Mouse (Mus musculus) adrenal gland, adult 8-10 months (tissue): ENCODE data around the gene Sema6b. TPM values are rescaled to one million over a fixed set of nuclear protein-coding genes. Genes with fewer than 3 reads are reported as not detected.

Experiments used
- DNase-seq: peaks from one replicate; pipeline ENCODE4 v3.0.0; 2022
- microRNA-seq, 2 experiments: library from miRNA; unstranded; fragments of <30 nt; microRNA quantifications; one replicate each; pipeline ENCODE4 v1.2.0; 2022
- total RNA-seq, 4 experiments: library from RNA; stranded (reverse); gene quantifications; 2 replicates each; pipeline ENCODE4 v1.2.4; 2022

Gene Sema6b
- total RNA-seq, 4 experiments from 2014 or later: 6.6 to 12.7 (median 10.9) TPM

DNA sequence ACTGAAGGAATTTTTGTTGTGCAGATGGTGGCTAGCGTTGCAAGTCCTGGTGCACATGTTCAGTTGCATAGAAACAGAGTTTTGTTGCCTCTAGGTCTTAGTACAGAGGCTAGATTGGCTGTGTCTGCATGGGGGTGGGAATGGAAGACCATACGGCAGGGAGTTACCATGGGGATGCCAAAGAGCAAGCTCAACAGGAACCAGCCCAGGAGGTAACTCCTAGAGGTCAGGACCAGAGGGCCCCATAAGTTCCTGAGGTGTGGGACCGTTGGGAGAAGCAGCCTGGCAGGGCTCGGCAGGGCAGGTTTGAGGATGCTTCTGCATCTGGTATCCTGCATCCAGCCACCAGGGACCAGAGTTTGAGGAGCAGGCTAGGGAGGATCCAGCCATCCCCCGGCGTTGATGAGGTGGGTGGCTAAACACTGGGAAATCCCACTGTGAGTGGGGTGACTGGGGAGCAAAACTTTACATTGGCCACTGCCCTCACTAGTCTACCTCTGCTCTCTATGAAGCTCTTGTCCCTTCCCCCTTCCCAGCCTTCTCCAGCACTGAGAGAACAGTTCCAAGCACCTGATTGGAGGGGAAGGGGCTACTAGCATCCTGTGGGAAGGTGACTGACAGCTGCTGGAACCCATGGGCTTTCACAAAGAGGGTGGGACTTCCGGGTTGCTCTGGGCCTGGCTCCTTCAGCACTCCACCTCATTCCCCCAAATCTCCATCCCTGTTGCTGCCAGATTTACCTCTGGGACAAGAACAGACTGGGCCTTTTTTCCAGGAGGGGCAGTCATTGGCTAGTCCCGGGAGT lies 59.2 kb downstream of the Sema6b start:
- DNase-seq: no peak

DNA sequence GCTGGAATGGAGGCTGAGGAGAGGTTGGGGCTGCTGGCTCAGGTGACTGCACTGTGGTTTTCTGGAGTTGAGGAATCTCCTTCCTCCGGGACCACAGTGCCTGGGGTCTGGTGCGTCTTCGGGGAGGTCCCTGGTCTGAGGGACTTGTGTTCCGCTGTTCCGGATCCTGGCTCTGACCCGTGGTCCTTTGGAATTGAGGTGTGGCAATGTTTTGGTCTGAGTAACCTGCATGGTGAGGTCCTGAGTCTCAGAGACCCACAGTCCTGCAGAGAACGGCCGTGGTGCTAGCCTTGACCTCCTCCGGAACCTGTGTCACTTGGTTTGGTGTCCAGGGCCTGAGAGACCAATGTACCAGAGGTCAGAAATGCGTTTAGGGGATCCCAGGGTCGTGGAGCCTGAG lies 60.2 kb downstream of the Sema6b start:
- no peak for DNase-seq

DNA sequence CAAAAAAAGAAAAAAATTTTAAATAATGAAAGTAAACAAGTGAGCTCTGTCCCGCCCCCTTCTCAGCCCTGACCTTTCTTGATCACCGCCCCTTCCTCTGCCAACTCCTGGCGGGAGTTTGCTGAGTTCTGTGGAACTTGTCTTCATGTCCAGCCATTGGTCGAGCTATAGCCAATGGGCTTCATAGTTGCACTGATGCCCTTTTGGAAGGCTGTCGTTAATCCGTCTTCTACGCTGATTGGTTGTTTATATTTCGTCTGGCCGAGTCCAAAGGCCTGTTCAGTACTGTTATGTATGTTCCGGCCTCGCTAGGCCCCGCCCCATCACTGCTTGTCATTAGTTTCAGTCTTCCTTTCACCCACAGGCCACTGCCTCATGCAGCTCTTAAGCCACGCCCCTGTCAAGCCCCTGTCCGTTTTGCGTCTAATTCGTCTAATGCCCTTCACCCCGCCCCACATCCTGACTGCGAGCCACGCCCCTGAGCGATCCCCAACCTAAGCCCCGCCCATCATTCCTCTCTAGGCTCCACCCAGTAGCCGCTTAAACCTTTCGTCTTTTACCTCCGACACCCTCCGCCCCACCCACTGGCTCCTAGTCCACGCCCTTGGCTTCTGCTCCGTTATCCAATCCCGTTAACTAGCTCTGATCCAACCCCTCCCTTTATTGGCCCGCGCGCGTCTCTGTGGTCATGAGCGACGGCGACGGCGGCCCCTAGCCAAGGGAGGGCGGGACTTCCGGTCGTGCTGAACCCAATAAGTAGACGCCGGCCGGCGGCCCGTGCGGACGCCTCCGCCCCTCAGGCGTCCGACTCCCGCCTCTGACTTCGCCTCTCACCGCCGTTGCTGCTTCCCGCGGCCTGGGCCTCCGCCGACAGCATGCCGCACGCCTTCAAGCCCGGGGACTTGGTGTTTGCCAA lies 61.0 kb downstream of the Sema6b start, which contains the start of gene Hdgfl2:
Gene Hdgfl2, plus strand, starts transcription at position 755 of the 916 bp plus-strand sequence.
- peak; percentile 100 for DNase-seq

DNA sequence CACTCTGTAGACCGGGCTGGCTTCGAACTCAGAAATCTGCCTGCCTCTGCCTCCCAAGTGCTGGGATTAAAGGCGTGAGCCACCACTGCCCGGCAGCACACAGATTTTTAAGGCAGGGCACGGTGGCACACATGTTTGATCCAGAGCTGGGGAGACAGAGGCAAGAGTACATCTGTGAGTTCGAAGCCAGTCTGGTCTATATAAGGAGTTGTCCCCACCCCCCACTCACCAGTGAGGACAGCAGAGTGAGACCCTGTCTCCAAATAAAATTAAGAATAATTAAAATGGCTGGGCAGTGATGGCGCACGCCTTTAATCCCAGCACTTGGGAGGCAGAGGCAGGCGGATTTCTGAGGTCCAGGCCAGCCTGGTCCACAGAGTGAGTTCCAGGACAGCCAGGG lies 61.8 kb downstream of the Sema6b start:
- peak; percentile 52 for DNase-seq

DNA sequence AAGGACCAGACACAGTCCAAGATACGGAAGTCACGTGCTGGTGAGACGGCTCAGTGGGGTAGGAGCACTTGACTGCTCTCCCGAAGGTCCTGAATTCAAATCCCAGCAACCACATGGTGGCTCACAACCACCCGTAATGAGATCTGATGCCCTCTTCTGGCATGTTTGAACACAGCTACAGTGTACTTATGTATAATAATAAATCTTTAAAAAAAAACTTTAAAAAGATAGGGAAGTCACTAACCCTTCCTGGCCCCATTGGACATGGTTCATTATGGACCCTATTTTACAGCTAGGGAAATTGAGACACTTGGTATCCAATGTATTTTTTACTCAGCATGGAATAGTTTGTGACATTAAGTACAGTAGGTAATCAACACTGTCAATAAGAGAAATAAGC lies 62.6 kb downstream of the Sema6b start:
- no peak for DNase-seq

DNA sequence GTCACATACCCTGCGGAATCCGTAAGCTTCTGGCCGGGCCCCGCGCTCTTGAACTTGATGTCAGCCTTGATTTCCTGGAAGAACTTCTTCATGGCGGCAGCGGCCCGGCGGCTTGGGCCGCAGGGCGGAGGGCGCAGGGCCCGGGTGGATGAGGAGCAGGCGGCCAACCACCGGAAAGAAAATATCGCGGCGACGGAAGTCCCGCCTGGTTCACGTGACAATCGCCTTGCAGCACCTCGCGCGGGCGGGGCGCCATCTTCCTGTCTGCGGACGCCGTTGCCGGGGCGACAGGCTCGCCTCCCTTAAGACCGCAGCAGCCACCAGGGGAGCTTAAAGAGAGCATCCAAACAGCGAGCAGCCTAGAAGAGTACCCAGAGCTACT lies 65.3 kb downstream of the Sema6b start, which contains the start of gene Ubxn6:
Gene Ubxn6, minus strand, starts transcription at position 202 of the 382 bp plus-strand sequence.
- peak; percentile 95 for DNase-seq

DNA sequence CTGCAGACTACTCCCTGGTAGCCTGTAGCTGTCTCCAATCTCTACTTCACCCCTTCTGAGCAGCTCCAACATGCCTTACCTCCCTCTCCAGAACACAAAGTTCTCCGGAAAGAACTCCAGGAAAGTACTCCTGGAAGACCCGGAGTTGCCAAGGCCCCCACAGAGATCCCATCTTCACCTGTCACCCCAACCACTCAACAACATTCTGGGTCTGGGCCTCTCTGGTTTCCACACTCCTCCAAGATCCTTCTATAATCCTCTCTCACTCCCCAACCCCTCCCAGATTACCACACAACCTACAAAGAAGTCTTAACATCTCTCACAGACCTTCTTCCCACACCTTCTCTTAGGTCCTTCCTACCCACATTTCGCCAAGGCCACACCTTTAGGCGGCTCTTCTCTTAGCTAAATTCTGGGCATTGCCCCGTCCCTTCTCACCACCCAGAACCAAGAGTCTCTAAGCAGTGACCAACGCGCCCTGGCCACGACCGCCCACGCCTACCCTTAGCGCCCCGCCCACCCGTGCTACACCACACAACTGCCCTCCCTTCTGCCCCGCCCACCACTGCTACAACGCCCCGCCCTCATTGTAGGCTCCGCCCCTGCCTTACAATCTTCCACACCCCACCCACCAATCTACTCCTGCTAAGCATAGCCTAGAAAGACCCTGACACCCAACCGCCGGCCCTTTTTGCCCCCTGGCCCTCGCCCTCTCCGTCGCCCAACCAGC lies 65.9 kb downstream of the Sema6b start:
- DNase-seq: peak; percentile 86

Small RNA genes within 50 kb of the gene (microRNA-seq; reads per million reads assigned to microRNA genes)
- 0 reads per million in 2 experiments for gene Gm44397

Other genes starting within 250 kb of the Sema6b start
- gene Zfp959, start 248.2 kb downstream of the Sema6b start, total RNA-seq: 1 to 10 TPM; 3.7 to 9.2 (median 6.3) TPM
- 1 to 10 TPM; 2.9 to 7.1 (median 4.9) TPM for gene Zfp119b, start 190.8 kb downstream of the Sema6b start, total RNA-seq
- gene Ebi3, start 187.7 kb downstream of the Sema6b start, total RNA-seq: 1 to 10 TPM in 3 of 4 experiments, under 1 TPM in 1; 0.49 to 2.0 (median 1.5) TPM
- gene Yju2, start 181.2 kb downstream of the Sema6b start, total RNA-seq: 10 to 100 TPM; 18.6 to 21.4 (median 20.3) TPM
- gene Shd, start 169.9 kb downstream of the Sema6b start, total RNA-seq: 1 to 10 TPM; 1.7 to 4.8 (median 3.0) TPM
- 1 to 10 TPM in 3 of 4 experiments, under 1 TPM in 1; 0.87 to 3.4 (median 2.9) TPM for gene Fsd1, start 153.8 kb downstream of the Sema6b start, total RNA-seq
- 1 to 10 TPM; 4.8 to 9.3 (median 6.8) TPM for gene Stap2, start 134.8 kb downstream of the Sema6b start, total RNA-seq
- gene Mpnd, start 134.6 kb downstream of the Sema6b start, total RNA-seq: 100 to 1,000 TPM; 101 to 119 (median 110) TPM
- gene Sh3gl1, start 103.7 kb downstream of the Sema6b start, total RNA-seq: 10 to 100 TPM; 44.3 to 52.5 (median 49.9) TPM
- 1 to 10 TPM; 3.8 to 6.0 (median 4.3) TPM for gene Chaf1a, start 99.9 kb downstream of the Sema6b start, total RNA-seq
- 10 to 100 TPM; 67.6 to 93.5 (median 82.6) TPM for gene Ubxn6, start 65.3 kb downstream of the Sema6b start, total RNA-seq
- gene Hdgfl2, start 60.7 kb downstream of the Sema6b start, total RNA-seq: 100 to 1,000 TPM in 1 of 4 experiments, 10 to 100 TPM in 3; 55.6 to 123 (median 80.3) TPM
- 100 to 1,000 TPM in 1 of 4 experiments, 10 to 100 TPM in 3; 45.4 to 191 (median 87.0) TPM for gene Plin4, start 30.5 kb downstream of the Sema6b start, total RNA-seq
- 10 to 100 TPM; 20.4 to 32.6 (median 26.9) TPM for gene Plin5, start 22.7 kb downstream of the Sema6b start, total RNA-seq
- gene Lrg1, start 18.3 kb downstream of the Sema6b start, total RNA-seq: 10 to 100 TPM; 14.5 to 34.6 (median 16.4) TPM
- 1 to 10 TPM; 2.2 to 4.2 (median 3.8) TPM for gene Tnfaip8l1, start 22.1 kb upstream of the Sema6b start, total RNA-seq
- gene Mydgf, start 43.6 kb upstream of the Sema6b start, total RNA-seq: 10 to 100 TPM; 49.4 to 62.3 (median 54.2) TPM
- 10 to 100 TPM; 35.6 to 41.4 (median 39.6) TPM for gene Dpp9, start 78.6 kb upstream of the Sema6b start, total RNA-seq
- gene Fem1a, start 116.5 kb upstream of the Sema6b start, total RNA-seq: 10 to 100 TPM; 30.4 to 32.5 (median 31.2) TPM
- gene Ticam1, start 136.4 kb upstream of the Sema6b start, total RNA-seq: 10 to 100 TPM; 23.9 to 26.3 (median 24.8) TPM
- gene Plin3, start 152.5 kb upstream of the Sema6b start, total RNA-seq: 100 to 1,000 TPM in 3 of 4 experiments, 10 to 100 TPM in 1; 92.6 to 117 (median 103) TPM
- gene Arrdc5, start 159.9 kb upstream of the Sema6b start, total RNA-seq: not detected
- gene Uhrf1, start 163.0 kb upstream of the Sema6b start, total RNA-seq: 1 to 10 TPM; 1.8 to 3.4 (median 2.6) TPM
- gene Kdm4b, start 185.7 kb upstream of the Sema6b start, total RNA-seq: 10 to 100 TPM; 36.7 to 54.1 (median 47.4) TPM